Mouse (Mus musculus) neural tube, embryonic 13.5 days (tissue): Measurements from ENCODE around the gene Hykk. TPM values are rescaled to one million over a fixed set of nuclear protein-coding genes. Genes with fewer than 3 reads are reported as not detected.
"Not testable (repeated sequence)": the region's sequence is repeated elsewhere in the genome, so short reads cannot be mapped to it uniquely, and the experiment has no call there.

Experiments
- ATAC-seq: fragments of 200-750 bp; cut with Nextera tagmentation; 2 replicates; pipeline ENCODE4 v1.8.0; 2017; ENCODE audit warnings: low read depth, mild to moderate bottlenecking, moderate TSS enrichment, moderate library complexity
- H3K27ac ChIP-seq: fragments of 300-500 bp; sonication (generic); replicated peaks from 2 replicates; pipeline ENCODE4 v1.5.1; 2015; ENCODE audit warnings: moderate library complexity, mild to moderate bottlenecking, inconsistent platforms
- H3K27me3 ChIP-seq: fragments of 300-500 bp; sonication (generic); 2 replicates; pipeline ENCODE4 v1.6.1; 2015; ENCODE audit warnings: mild to moderate bottlenecking, inconsistent platforms
- H3K36me3 ChIP-seq: fragments of 300-500 bp; sonication (generic); 2 replicates; pipeline ENCODE4 v1.6.1; 2015; ENCODE audit warnings: mild to moderate bottlenecking, inconsistent platforms
- H3K4me1 ChIP-seq: fragments of 300-500 bp; sonication (generic); replicated peaks from 2 replicates; pipeline ENCODE4 v1.6.1; 2015; ENCODE audit warnings: inconsistent platforms
- H3K4me2 ChIP-seq: fragments of 300-500 bp; sonication (generic); 2 replicates; pipeline ENCODE4 v1.6.1; 2015; ENCODE audit warnings: inconsistent platforms, mild to moderate bottlenecking, moderate library complexity
- H3K4me3 ChIP-seq: fragments of 300-500 bp; sonication (generic); 2 replicates; pipeline ENCODE4 v1.5.1; 2015; ENCODE audit warnings: mild to moderate bottlenecking, inconsistent platforms
- H3K9ac ChIP-seq: fragments of 300-500 bp; sonication (generic); 2 replicates; pipeline ENCODE4 v1.6.1; 2015; ENCODE audit warnings: moderate library complexity, mild to moderate bottlenecking, inconsistent platforms
- H3K9me3 ChIP-seq: fragments of 300-500 bp; sonication (generic); 2 replicates; pipeline ENCODE4 v1.6.1; 2016; ENCODE audit warnings: inconsistent platforms
- WGBS: fragments of 180-500 bp; shearing (Covaris S2); methylation state at CpG from one replicate; pipeline ENCODE4 v1.1.7; 2015; 5-methylcytosine and 5-hydroxymethylcytosine counted together
- polyA plus RNA-seq: library from polyadenylated mRNA; unstranded; fragments of >200 nt; fragmentation: Nextera tagmentation; extraction: Ambion mirVana; gene quantifications from 2 replicates; pipeline ENCODE4 v1.2.1, GENCODE M21; 2015

The Hykk gene
- polyA plus RNA-seq, 1 experiment from 2014 or later, result 2.7 TPM

DNA sequence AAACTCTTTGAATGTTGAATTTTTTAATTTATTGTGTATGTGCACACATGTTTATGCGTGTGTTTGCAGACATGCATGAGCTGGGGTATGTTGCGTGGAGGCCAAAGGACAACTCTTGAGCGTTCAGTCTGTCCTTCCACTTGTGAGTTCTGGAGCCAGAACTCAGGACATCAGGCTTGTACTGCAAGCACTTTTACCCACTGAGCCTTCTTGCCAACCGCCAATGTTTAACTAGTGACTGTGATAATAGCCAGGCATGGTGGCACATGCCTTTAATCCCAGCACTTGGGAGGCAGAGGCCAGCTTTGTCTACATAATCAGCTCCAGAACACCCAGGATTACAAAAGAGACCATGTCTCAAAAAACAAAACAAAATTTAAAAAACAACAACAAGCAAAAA is 25.0 kb downstream of the Hykk start:
- Histone ChIP-seq H3K4me3 (no peak overlapping the region), H3K4me1 (no peaks in the 10 kb centered on the region), H3K4me2 (no peak overlapping the region), H3K9ac (no peak overlapping the region), H3K36me3 (peaks cover 7% of the 10 kb centered on the region; the same call in 1 of the 2 replicates), H3K27me3 (no peaks in the 10 kb centered on the region), H3K27ac (no peak overlapping the region), H3K9me3 (no peaks in the 10 kb centered on the region)
- no peak for ATAC-seq
- 93% methylated on average over 4 of the region's 4 CpGs for WGBS

DNA sequence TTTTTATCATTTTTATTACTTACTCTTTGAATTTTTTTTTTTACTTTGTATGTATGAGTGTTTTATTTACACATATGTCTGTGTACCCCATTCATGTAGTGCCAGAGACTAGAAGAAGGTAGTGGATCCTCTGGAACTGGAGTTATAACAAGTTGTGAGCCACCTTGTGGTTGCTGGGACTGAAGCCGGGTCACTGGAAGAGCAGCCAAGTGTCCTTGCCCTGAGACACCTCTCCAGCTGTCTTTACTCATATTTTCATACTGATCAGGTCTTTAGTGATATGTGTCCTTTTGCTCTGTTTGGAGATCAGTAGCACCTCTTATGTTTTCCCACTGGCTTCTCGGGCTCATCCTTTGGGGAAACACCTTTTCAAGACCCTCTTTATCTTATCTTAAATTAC is 27.4 kb downstream of the Hykk start:
- H3K4me3 ChIP-seq, result no peak overlapping the region
- no peaks in the 10 kb centered on the region for H3K36me3 ChIP-seq
- H3K9me3 ChIP-seq, result no peaks in the 10 kb centered on the region
- no peak overlapping the region for H3K27ac ChIP-seq
- H3K9ac ChIP-seq, result no peak overlapping the region
- no peaks in the 10 kb centered on the region for H3K27me3 ChIP-seq
- no peak overlapping the region for H3K4me2 ChIP-seq
- WGBS, result 79% methylated on average over 2 of the region's 2 CpGs
- ATAC-seq, result no peak
- no peaks in the 10 kb centered on the region for H3K4me1 ChIP-seq

DNA sequence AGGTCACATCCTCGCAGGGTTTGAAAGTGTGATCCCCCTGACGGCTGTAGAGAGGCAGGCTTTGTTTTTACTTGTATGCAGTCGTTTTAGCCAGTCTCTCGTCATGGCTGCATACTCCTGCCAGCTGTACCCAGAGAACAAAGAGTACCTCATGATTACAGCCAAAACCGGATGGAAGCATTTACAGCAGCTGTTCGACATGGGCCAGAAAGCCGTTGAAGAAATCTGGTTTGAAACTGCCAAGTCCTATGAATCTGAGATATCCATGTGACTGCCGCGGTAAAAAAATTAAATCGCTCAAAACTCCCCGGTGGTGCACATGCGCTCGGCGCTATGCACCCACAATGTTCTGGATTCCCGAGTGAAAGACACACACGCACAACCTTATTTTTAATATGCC is 29.2 kb downstream of the Hykk start:
- H3K9ac ChIP-seq, result no peak overlapping the region
- H3K36me3 ChIP-seq, result no peaks in the 10 kb centered on the region
- H3K4me1 ChIP-seq, result peaks cover under 1% of the 10 kb centered on the region
- H3K4me2 ChIP-seq, result no peak overlapping the region
- no peak for ATAC-seq
- H3K27me3 ChIP-seq, result no peaks in the 10 kb centered on the region
- no peak overlapping the region for H3K27ac ChIP-seq
- 69% methylated on average over 16 of the region's 16 CpGs for WGBS
- H3K9me3 ChIP-seq, result no peaks in the 10 kb centered on the region
- no peak overlapping the region for H3K4me3 ChIP-seq

DNA sequence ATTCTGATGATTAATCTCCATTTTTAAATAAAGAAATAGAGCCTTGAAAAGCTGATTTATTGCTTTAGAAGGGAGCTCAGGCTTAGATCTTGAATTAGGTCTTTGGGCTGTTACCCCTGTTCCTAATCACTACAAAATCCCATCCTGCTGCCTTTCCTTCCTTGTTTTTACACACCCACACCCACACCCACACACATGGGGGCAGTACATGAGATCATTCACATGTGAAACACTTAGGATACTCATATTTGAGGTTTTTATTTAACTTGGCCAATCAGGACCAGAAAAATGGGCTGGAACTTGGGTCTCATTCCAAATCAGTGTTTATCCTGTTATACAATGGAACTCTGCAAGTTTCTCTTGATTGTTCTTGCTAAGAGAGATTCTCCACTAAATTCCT is 32.4 kb downstream of the Hykk start:
- Histone ChIP-seq H3K4me2 (no peak overlapping the region), H3K4me1 (peaks cover 27% of the 10 kb centered on the region), H3K9ac (no peak overlapping the region), H3K4me3 (no peak overlapping the region), H3K36me3 (peaks cover 25% of the 10 kb centered on the region), H3K27ac (no peak overlapping the region), H3K9me3 (no peaks in the 10 kb centered on the region), H3K27me3 (no peaks in the 10 kb centered on the region)
- no peak for ATAC-seq

DNA sequence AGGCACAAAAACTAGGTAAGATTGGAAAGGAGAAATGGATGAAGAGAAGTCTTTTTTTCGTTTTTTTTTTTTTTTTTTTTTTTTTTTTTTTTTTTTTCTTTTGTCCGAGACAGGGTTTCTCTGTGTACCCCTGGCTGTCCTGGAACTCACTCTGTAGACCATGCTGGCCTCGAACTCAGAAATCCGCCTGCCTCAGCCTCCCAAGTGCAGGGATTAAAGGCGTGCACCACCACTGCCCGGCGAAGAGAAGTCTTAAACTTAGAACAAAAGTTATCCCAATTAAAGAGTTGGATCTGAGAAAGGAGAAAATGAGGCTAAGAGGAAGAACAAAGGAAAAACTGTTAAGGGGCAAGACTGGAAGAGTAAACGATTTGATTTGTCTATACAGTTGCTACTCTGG is 33.1 kb downstream of the Hykk start:
- Histone ChIP-seq H3K36me3 (peaks cover 30% of the 10 kb centered on the region), H3K9ac (peak overlapping the region; percentile 90), H3K4me3 (peak overlapping the region; percentile 83), H3K4me2 (peak overlapping the region; percentile 80), H3K27ac (peak overlapping the region; percentile 96), H3K4me1 (peaks cover 27% of the 10 kb centered on the region)
- H3K9me3 ChIP-seq, H3K27me3 ChIP-seq: not testable (repeated sequence)
- ATAC-seq, result peak; percentile 38; the same call in 1 of the 2 replicates
- 51% methylated on average over 8 of the region's 8 CpGs for WGBS

DNA sequence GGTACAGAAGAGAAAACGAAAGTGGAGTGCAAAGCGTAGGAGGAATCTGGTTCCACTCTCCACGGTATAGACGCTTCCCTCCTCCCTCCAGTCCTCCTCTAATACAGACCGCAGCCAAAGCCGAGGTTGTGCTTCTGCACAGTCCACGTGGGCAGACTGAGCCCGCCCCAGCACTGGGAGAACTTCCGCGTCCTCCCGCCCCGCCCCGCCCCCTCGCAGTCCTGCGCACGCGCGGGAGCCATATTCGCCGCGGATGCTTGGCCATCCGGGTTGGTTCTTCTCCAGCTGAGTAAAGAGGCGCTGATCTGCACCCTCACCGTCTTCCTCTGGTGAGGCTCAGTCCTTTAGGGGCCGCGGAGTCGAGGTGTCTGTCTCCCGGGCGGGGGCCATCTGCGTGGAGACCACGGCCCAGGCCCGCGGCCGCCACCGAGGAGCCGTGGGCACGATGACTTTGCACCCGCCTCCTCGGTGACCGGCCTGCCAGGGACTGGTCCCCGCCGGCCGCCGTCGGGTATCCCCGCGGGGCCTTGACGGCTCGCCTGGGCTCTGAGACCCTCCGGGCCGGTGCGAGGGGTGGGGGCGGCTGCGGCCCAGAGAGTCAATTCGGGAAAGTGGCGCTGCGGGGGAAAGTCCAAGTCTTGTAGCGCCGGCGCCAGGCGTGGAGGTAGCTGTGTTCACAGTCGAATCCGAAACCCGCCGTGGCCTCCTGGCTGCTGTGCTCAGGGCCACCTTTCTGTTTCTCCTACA is 33.7 kb downstream of the Hykk start, which contains the start of the genes Psma4 and AY074887:
Gene Psma4 (plus strand): TSS at position 216 of the 747 bp plus-strand sequence.
Gene AY074887 (minus strand): TSS at position 424 of the 747 bp plus-strand sequence.
- under 1% methylated on average over 65 of the region's 65 CpGs for WGBS
- Histone ChIP-seq H3K9ac (peak within 1 kb of the TSS; percentile 90), H3K9me3 (no peaks in the 10 kb centered on the region), H3K27ac (peak within 1 kb of the TSS; percentile 96), H3K4me1 (peaks cover 27% of the 10 kb centered on the region), H3K4me3 (peak within 1 kb of the TSS; percentile 83), H3K27me3 (no peaks in the 10 kb centered on the region), H3K4me2 (peak within 1 kb of the TSS; percentile 80), H3K36me3 (peaks cover 36% of the 10 kb centered on the region)
- peak; percentile 100 for ATAC-seq

DNA sequence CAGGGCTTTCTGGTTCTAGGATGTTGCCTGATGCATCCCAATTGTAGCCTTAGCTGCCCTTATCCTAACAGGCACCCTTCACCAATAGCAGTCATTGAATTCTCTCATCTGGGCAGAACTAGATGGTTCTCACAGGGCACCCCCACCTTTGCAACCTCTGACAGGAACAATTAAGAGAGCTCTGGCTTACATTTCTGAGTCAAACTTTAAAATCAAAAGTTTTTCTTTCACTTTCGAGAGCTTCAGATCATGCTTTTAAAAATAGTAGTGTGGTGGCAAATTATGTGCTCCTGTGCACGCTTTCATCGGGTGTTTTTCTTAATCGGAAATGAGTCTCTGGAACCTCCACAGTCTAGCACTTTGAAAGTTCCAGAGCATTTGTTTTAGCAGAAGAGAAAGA is 44.0 kb downstream of the Hykk start:
- Histone ChIP-seq H3K4me1 (no peaks in the 10 kb centered on the region), H3K4me2 (no peak overlapping the region), H3K27me3 (no peaks in the 10 kb centered on the region), H3K4me3 (no peak overlapping the region), H3K9me3 (peaks cover 9% of the 10 kb centered on the region; the same call in 1 of the 2 replicates), H3K36me3 (peaks cover 43% of the 10 kb centered on the region), H3K9ac (no peak overlapping the region), H3K27ac (no peak overlapping the region)
- 96% methylated on average over 4 of the region's 4 CpGs for WGBS
- no peak for ATAC-seq

DNA sequence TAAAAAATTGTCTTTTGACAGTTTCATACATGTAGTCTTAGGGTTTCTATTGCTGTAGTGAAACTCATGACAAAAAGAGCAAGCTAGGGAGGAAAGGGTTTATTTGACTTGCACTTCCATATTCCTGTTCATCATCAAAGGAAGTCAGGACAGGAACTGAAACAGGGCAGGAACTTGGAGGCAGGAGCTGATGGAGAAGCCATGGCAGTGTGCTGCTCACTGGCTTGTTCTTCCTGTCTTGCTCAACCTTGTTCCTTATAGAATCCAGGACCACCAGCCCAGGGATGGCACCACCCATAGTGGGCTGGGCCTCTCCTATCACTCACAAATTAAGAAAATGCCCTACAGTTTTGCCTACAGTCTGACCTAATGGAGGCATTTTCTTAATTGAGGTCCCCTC is 46.6 kb downstream of the Hykk start:
- Histone ChIP-seq H3K4me2 (no peak overlapping the region), H3K9ac (no peak overlapping the region), H3K4me1 (no peaks in the 10 kb centered on the region), H3K9me3 (peaks cover 9% of the 10 kb centered on the region; the same call in 1 of the 2 replicates), H3K27me3 (no peaks in the 10 kb centered on the region), H3K36me3 (peaks cover 18% of the 10 kb centered on the region), H3K27ac (no peak overlapping the region), H3K4me3 (no peak overlapping the region)
- no peak for ATAC-seq

DNA sequence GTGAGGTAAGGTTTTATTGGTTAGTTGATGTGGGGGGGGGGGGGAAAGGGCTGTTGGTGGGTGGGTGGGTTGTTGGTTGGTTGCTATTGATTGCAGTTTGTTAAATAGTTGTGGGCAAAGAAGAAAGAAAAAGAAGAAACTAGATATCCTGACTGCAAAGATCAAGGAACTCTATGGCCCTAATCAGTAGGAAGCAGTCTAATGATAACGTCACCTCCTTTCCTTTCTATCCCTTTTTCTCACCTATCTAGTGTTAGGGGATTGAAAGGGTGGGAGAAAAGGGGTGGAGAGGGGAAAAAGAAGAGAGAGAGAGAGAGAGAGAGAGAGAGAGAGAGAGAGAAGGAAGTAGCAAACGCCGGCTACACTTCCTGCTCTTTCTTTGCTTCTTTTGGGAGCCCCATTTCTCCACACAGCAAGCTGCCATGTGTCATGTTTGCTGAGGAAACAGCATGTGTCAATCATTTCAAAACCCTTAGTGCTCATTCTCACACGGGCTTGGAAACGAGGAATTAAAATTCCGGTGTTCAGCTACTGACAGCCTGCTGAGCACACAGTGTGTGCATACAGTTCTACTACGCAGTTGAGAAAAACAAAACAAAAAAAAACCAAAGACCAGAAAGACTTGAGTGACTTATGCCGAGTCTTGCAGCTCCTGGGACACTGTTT is 53.0 kb downstream of the Hykk start:
- no peak overlapping the region for H3K4me3 ChIP-seq
- 71% methylated on average over 8 of the region's 8 CpGs for WGBS
- H3K27me3 ChIP-seq, result no peaks in the 10 kb centered on the region
- H3K36me3 ChIP-seq, result no peaks in the 10 kb centered on the region
- ATAC-seq, result no peak
- H3K9ac ChIP-seq, result no peak overlapping the region
- H3K4me2 ChIP-seq, result no peak overlapping the region
- H3K4me1 ChIP-seq, result no peaks in the 10 kb centered on the region
- H3K27ac ChIP-seq, result no peak overlapping the region
- H3K9me3 ChIP-seq, result no peaks in the 10 kb centered on the region

DNA sequence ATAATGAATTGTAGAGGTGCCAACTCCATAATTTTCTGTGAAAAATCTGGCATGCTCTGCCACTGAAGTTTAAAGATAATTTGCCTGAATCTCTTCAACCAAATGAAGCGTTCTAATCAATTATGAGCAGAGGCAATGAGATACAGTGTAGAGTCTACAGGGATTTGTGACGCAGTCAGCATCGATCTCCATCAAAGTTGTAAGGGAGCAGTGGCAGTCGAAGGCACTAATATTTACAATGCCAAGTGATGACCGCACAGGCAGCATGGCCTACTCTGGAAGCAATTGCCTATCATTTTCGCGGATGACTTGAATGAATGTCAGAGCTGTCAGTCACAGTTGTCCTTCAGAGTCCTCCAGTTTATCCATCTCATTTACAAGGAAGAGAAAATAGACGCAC is 63.6 kb downstream of the Hykk start, which contains the start of gene Chrna5:
Gene Chrna5 (plus strand): TSS at position 207 of the 400 bp plus-strand sequence.
- peak within 1 kb of the TSS; percentile 65 for H3K4me3 ChIP-seq
- H3K4me2 ChIP-seq, result peak within 1 kb of the TSS; percentile 79
- H3K36me3 ChIP-seq, result no peaks in the 10 kb centered on the region
- no peaks in the 10 kb centered on the region for H3K9me3 ChIP-seq
- no peak for ATAC-seq
- peaks cover 24% of the 10 kb centered on the region for H3K4me1 ChIP-seq
- peak within 1 kb of the TSS; percentile 68 for H3K9ac ChIP-seq
- WGBS, result 45% methylated on average over 8 of the region's 8 CpGs
- H3K27ac ChIP-seq, result no peak within 1 kb of the TSS
- H3K27me3 ChIP-seq, result peaks cover 38% of the 10 kb centered on the region

DNA sequence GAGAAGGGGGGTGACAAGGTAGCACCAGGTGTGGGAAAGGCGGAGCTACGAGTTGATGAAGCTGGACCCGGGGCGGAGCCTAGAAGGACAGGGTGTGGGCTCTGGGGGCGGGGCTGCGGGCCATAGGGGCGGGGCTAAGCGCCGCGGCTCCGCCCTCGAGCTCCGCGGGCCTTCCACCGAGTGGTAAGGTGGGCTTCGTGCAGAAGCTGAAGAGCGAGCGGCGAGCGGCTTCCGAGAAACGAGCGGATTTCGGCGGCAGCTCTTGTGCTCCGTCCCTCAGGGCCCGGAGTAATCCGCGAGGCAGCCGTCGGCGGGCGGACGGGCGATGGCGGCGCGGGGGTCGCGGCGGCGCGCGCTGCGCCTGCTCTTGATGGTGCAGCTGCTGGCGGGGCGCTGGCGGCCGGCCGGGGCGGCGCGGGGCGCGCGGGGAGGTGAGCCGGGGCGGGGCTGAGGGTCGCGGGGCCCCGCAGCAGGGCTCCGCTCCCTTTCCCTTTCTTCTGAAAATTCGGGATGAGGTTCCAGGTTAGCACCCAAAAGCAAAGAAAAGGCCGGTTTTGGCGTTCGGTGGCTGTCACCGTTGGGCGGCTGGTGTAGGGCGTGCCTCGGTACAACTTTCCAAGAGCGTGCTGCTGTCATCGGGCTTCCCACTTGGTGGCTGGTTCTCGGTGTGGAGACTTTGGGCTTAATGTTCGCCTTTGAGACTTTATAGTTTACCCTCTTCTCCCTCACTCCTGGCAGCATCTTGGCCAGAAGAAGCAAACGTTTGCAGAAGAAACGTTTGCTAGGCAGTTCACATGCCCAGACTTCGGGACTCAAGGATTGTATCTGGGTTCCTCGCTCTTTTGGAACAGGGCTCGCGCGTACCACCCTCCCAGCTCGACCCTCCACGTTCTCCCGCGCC is 64.5 kb downstream of the Hykk start:
- WGBS, result 1% methylated on average over 74 of the region's 85 CpGs
- Histone ChIP-seq H3K4me1 (peaks cover 24% of the 10 kb centered on the region), H3K9ac (peak overlapping the region; percentile 68), H3K4me2 (peak overlapping the region; percentile 79), H3K27ac (no peak overlapping the region), H3K4me3 (peak overlapping the region; percentile 65), H3K36me3 (no peaks in the 10 kb centered on the region), H3K27me3 (peaks cover 38% of the 10 kb centered on the region), H3K9me3 (no peaks in the 10 kb centered on the region)
- ATAC-seq, result peak; percentile 89

DNA sequence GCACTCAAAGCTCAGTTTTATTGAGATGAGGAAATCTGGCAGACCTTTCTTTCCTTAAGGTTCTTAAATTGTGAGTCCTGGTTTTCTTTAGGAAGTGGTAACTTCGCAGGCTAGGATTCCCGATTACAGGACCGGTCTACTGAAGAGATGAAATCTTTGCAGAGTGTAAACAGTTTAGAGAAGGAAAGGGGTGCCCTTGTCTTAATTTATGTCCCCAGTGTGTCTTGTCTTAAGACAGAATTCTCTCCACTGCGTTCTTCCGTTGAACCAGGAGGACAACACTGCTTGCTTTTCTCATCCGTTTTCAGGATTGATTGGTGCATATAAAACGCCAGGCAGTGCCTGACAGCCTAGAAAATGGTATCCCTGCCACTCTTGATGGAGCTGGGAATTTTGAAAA is 65.3 kb downstream of the Hykk start:
- peak overlapping the region; percentile 68 for H3K9ac ChIP-seq

More for the DNA sequence above, 65.3 kb downstream of the Hykk start:
- Histone ChIP-seq H3K4me1 (peaks cover 24% of the 10 kb centered on the region), H3K27ac (no peak overlapping the region), H3K27me3 (peaks cover 38% of the 10 kb centered on the region), H3K4me2 (peak overlapping the region; percentile 79), H3K36me3 (no peaks in the 10 kb centered on the region), H3K9me3 (no peaks in the 10 kb centered on the region), H3K4me3 (peak overlapping the region; percentile 65)
- no peak for ATAC-seq
- 4% methylated on average over 7 of the region's 7 CpGs for WGBS
